Mouse (Mus musculus) midbrain, embryonic 15.5 days (tissue): ENCODE results near the gene Olfr467. TPM values are rescaled to one million over a fixed set of nuclear protein-coding genes. Genes with fewer than 3 reads are reported as not detected.
"Not testable (repeated sequence)": the region's sequence is repeated elsewhere in the genome, so short reads cannot be mapped to it uniquely, and the experiment has no call there.

Source experiments
- ATAC-seq: fragments of 200-750 bp; cut with Nextera tagmentation; replicated peaks from 2 replicates; pipeline ENCODE4 v1.8.0; 2017; ENCODE audit warnings: moderate TSS enrichment
- H3K27ac ChIP-seq: fragments of 300-500 bp; sonication (generic); 2 replicates; pipeline ENCODE4 v1.5.1; 2015; ENCODE audit warnings: mild to moderate bottlenecking, inconsistent platforms
- H3K27me3 ChIP-seq: fragments of 300-500 bp; sonication (generic); replicated peaks from 2 replicates; pipeline ENCODE4 v1.6.1; 2015; ENCODE audit warnings: inconsistent platforms
- H3K36me3 ChIP-seq: fragments of 300-500 bp; sonication (generic); replicated peaks from 2 replicates; pipeline ENCODE4 v1.6.1; 2015; ENCODE audit warnings: inconsistent platforms
- H3K4me1 ChIP-seq: fragments of 300-500 bp; sonication (generic); 2 replicates; pipeline ENCODE4 v1.6.1; 2015; ENCODE audit warnings: inconsistent platforms
- H3K4me2 ChIP-seq: fragments of 300-500 bp; sonication (generic); 2 replicates; pipeline ENCODE4 v1.6.1; 2015; ENCODE audit warnings: inconsistent platforms, mild to moderate bottlenecking, moderate library complexity
- H3K4me3 ChIP-seq: fragments of 300-500 bp; sonication (generic); 2 replicates; pipeline ENCODE4 v1.5.1; 2015; ENCODE audit warnings: mild to moderate bottlenecking, inconsistent platforms
- H3K9ac ChIP-seq: fragments of 300-500 bp; sonication (generic); 2 replicates; pipeline ENCODE4 v1.6.1; 2015; ENCODE audit warnings: mild to moderate bottlenecking, inconsistent platforms
- H3K9me3 ChIP-seq: fragments of 300-500 bp; sonication (generic); 2 replicates; pipeline ENCODE4 v1.6.1; 2016; ENCODE audit warnings: inconsistent platforms
- WGBS: fragments of 180-500 bp; shearing (Covaris S2); methylation state at CpG from one replicate; pipeline ENCODE4 v1.1.7; 2015; ENCODE audit warnings: mixed read lengths; 5-methylcytosine and 5-hydroxymethylcytosine counted together
- polyA plus RNA-seq: library from polyadenylated mRNA; unstranded; fragments of >200 nt; fragmentation: Nextera tagmentation; extraction: Ambion mirVana; gene quantifications from 2 replicates; pipeline ENCODE4 v1.2.1, GENCODE M21; 2015

The Olfr467 gene
- polyA plus RNA-seq, result not detected in 2 replicates

- H3K9me3 ChIP-seq, result no peaks in the 10 kb centered on the region
Measured at GRCm38 (mm10) chr7:107811963-107812362, at the start of gene Olfr467. Olfr467 (plus strand) TSS chr7:107812263.

GRCm38 (mm10) chr7:107770812-107771211 lies 41.3 kb upstream of the Olfr467 start:
- no peak overlapping the region for H3K27ac ChIP-seq
- H3K4me3 ChIP-seq, result no peak overlapping the region
- ATAC-seq, result no peak
- 51% methylated on average over 6 of the region's 6 CpGs for WGBS
- no peaks in the 10 kb centered on the region for H3K4me1 ChIP-seq
- H3K9ac ChIP-seq, result no peak overlapping the region
- H3K36me3 ChIP-seq, result no peaks in the 10 kb centered on the region
- no peaks in the 10 kb centered on the region for H3K27me3 ChIP-seq
- no peaks in the 10 kb centered on the region for H3K9me3 ChIP-seq
- no peak overlapping the region for H3K4me2 ChIP-seq

More at GRCm38 (mm10) chr7:107811963-107812362, at the start of gene Olfr467:
- no peak within 1 kb of the TSS for H3K9ac ChIP-seq
- H3K4me1 ChIP-seq, result no peaks in the 10 kb centered on the region
- no peak within 1 kb of the TSS for H3K27ac ChIP-seq
- H3K4me2 ChIP-seq, result no peak within 1 kb of the TSS
- no peaks in the 10 kb centered on the region for H3K36me3 ChIP-seq
- H3K27me3 ChIP-seq, result no peaks in the 10 kb centered on the region
- ATAC-seq, result no peak
- H3K4me3 ChIP-seq, result no peak within 1 kb of the TSS

GRCm38 (mm10) chr7:107778216-107778615 lies 33.8 kb upstream of the Olfr467 start:
- Histone ChIP-seq H3K27ac (no peak overlapping the region), H3K27me3 (no peaks in the 10 kb centered on the region), H3K9me3 (no peaks in the 10 kb centered on the region), H3K36me3 (no peaks in the 10 kb centered on the region), H3K9ac (no peak overlapping the region), H3K4me1 (no peaks in the 10 kb centered on the region), H3K4me2 (no peak overlapping the region), H3K4me3 (no peak overlapping the region)
- no peak for ATAC-seq
- 86% methylated on average over 1 of the region's 1 CpGs for WGBS

- peak; percentile 54; the same call in 1 of the 2 replicates for ATAC-seq
- H3K4me3 ChIP-seq, result no peak overlapping the region
- H3K9me3 ChIP-seq, result no peaks in the 10 kb centered on the region
- H3K36me3 ChIP-seq, result no peaks in the 10 kb centered on the region
- no peak overlapping the region for H3K9ac ChIP-seq
- H3K4me1 ChIP-seq, result no peaks in the 10 kb centered on the region
- H3K4me2 ChIP-seq, result no peak overlapping the region
- H3K27me3 ChIP-seq, result no peaks in the 10 kb centered on the region
- H3K27ac ChIP-seq, result no peak overlapping the region
- 42% methylated on average over 4 of the region's 4 CpGs for WGBS
Measured at GRCm38 (mm10) chr7:107779611-107780010, 32.5 kb upstream of the Olfr467 start.

DNA sequence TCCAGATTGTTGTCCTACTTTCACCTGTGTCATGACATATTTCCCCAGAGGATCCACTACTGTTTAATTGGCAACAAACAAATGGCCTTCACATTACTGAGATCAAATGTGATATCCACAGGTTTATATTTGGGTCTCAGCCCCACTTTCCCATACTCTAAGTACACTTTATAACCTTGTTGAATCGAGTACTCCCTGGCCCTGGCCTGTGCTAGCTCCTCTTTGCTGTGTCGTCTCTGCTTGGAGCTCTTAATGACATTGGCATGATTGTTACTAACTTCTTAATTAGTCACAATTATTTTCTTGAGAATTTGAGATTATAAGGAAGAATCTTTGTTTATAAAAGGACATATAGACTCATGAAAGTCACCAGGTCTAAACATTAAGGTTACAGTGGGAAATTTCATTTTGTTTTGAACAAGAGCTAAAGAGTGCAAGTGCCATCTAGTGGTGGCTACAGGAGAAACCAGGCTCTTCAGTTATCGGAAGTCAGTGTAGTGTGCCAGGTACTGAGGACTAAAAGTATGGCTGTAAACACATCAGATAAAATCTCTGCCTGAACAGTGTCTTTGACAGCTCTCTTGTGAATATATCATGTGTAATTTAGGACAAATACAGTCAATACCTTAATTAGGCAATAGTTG lies 24.0 kb upstream of the Olfr467 start:
- H3K27ac ChIP-seq, result no peak overlapping the region
- no peaks in the 10 kb centered on the region for H3K36me3 ChIP-seq
- no peak overlapping the region for H3K9ac ChIP-seq
- H3K4me2 ChIP-seq, result no peak overlapping the region
- 65% methylated on average over 3 of the region's 3 CpGs for WGBS
- no peaks in the 10 kb centered on the region for H3K4me1 ChIP-seq
- no peaks in the 10 kb centered on the region for H3K27me3 ChIP-seq
- H3K4me3 ChIP-seq, result no peak overlapping the region
- no peaks in the 10 kb centered on the region for H3K9me3 ChIP-seq
- ATAC-seq, result peak; percentile 76

DNA sequence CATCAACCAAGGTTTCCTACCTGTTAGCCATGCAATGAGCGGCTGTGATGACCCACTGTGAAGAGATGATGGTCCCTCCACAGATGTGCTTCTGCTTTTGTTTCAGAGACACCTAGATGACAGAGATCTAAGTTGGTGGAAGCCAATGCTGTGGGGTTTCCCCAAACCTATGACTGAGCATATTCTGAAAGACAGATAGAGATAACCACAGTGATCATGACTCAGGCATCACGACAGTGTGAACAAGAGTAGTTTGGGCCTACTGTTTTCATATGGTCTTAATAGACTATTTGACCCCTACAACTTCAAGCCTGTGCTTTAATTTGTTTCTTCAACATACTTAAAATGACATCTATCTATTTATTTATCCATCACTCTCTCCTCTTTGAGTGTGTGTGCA lies 15.6 kb upstream of the Olfr467 start:
- Histone ChIP-seq H3K4me3 (no peak overlapping the region), H3K9ac (no peak overlapping the region), H3K4me1 (no peaks in the 10 kb centered on the region), H3K27ac (no peak overlapping the region), H3K4me2 (no peak overlapping the region), H3K36me3 (no peaks in the 10 kb centered on the region), H3K27me3 (no peaks in the 10 kb centered on the region), H3K9me3 (no peaks in the 10 kb centered on the region)
- 85% methylated on average over 2 of the region's 2 CpGs for WGBS
- ATAC-seq, result no peak

DNA sequence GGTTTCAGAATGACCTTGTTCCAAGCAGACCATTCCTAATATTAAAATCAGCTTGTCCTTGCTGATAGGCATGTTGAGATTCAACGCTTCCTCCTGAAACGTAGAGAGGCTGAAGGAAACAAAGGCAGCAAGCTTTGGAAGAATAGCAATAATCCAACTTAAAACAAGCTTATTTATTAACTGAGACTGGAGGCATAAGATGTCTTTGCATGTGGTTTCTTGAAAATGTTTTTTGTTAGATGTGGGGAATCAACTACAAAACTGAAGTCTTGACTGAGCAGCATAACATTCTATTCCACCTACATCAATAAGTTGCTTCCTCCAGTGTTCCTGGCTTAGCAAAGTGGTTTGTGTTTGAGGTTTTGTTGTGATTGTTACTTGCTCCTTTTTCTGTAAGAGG lies 11.0 kb upstream of the Olfr467 start, which contains the start of gene Ovch2:
Gene Ovch2 (minus strand): TSS at position 101 of the 400 bp plus-strand sequence.
- 93% methylated on average over 2 of the region's 2 CpGs for WGBS

GRCm38 (mm10) chr7:107802138-107802537 lies 9.9 kb upstream of the Olfr467 start:
- Histone ChIP-seq H3K9me3 (no peaks in the 10 kb centered on the region), H3K27ac (no peak overlapping the region), H3K4me1 (no peaks in the 10 kb centered on the region), H3K27me3 (no peaks in the 10 kb centered on the region), H3K4me2 (no peak overlapping the region), H3K9ac (no peak overlapping the region), H3K36me3 (no peaks in the 10 kb centered on the region), H3K4me3 (no peak overlapping the region)
- ATAC-seq, result no peak
- WGBS, result 82% methylated on average over 3 of the region's 3 CpGs

More for the DNA sequence above, 11.0 kb upstream of the Olfr467 start, which contains the start of gene Ovch2:
- no peaks in the 10 kb centered on the region for H3K36me3 ChIP-seq
- H3K9me3 ChIP-seq, result no peaks in the 10 kb centered on the region
- no peaks in the 10 kb centered on the region for H3K4me1 ChIP-seq
- no peak within 1 kb of the TSS for H3K4me3 ChIP-seq
- H3K4me2 ChIP-seq, result no peak within 1 kb of the TSS
- H3K9ac ChIP-seq, result no peak within 1 kb of the TSS
- H3K27ac ChIP-seq, result no peak within 1 kb of the TSS
- ATAC-seq, result no peak
- no peaks in the 10 kb centered on the region for H3K27me3 ChIP-seq

DNA sequence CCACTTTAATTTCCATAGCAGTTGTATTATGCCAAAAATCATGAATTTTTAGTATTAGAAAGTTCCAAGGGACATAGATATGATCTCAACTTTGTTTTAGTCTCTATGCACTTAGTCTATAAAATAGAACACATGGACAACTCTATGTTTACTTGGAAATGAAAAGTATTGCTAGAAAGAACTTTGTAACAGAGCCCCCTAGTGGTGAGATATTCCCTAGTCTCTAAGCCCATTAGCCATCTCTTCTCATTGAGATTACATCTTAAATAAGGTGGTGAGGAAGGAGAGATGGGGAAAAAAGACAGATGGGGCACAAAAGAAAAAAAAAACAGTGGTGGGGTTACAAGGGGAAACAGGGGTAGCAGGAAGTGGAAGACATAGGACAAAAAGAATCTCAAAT lies 7.4 kb downstream of the Olfr467 start:
- Histone ChIP-seq H3K9me3 (no peaks in the 10 kb centered on the region), H3K4me2 (no peak overlapping the region), H3K27ac (no peak overlapping the region), H3K27me3 (no peaks in the 10 kb centered on the region), H3K9ac (no peak overlapping the region), H3K36me3 (no peaks in the 10 kb centered on the region), H3K4me1 (no peaks in the 10 kb centered on the region), H3K4me3 (no peak overlapping the region)
- ATAC-seq, result no peak

GRCm38 (mm10) chr7:107823867-107824266 lies 11.8 kb downstream of the Olfr467 start:
- ATAC-seq, H3K36me3 ChIP-seq, H3K9ac ChIP-seq, H3K4me3 ChIP-seq, H3K4me2 ChIP-seq, H3K4me1 ChIP-seq, H3K27ac ChIP-seq, H3K9me3 ChIP-seq, H3K27me3 ChIP-seq: not testable (repeated sequence)
- WGBS, result 75% methylated on average over 2 of the region's 2 CpGs

GRCm38 (mm10) chr7:107825441-107825840 lies 13.4 kb downstream of the Olfr467 start, which contains the start of gene Olfr469:
Olfr469 (minus strand) TSS chr7:107825541.
- H3K9ac ChIP-seq, H3K27me3 ChIP-seq, H3K36me3 ChIP-seq, H3K4me1 ChIP-seq, H3K9me3 ChIP-seq, H3K27ac ChIP-seq, H3K4me3 ChIP-seq, H3K4me2 ChIP-seq, ATAC-seq: not testable (repeated sequence)

- Histone ChIP-seq H3K9ac (no peak overlapping the region), H3K9me3 (no peaks in the 10 kb centered on the region), H3K4me1 (no peaks in the 10 kb centered on the region), H3K4me3 (no peak overlapping the region), H3K27ac (no peak overlapping the region), H3K4me2 (no peak overlapping the region), H3K27me3 (no peaks in the 10 kb centered on the region), H3K36me3 (no peaks in the 10 kb centered on the region)
- no peak for ATAC-seq
- 88% methylated on average over 1 of the region's 1 CpGs for WGBS
Measured at GRCm38 (mm10) chr7:107841719-107842118, 29.7 kb downstream of the Olfr467 start.

DNA sequence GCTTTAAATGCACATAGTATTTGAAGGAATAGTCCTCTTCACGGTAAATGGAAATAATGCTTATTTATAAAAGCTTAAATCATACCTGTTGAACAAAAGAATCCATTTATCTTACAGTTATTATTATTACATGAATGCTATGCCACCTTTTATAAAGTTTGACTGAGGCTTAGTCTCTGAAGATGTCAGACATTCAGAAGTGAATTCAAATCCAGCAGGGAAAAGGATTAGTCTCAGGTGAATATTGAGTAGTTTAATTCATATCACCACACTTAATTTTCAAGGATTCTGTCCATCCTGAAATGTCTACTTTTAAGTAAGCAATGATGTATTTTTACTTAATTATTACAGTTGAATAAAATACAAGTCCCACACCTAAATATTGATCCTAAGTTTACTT lies 35.3 kb downstream of the Olfr467 start, which contains the start of gene Olfr470:
Gene Olfr470 (minus strand): TSS at position 101 of the 400 bp plus-strand sequence.
- H3K4me1 ChIP-seq, H3K9me3 ChIP-seq, H3K4me3 ChIP-seq, H3K9ac ChIP-seq, H3K4me2 ChIP-seq, H3K27me3 ChIP-seq, ATAC-seq, H3K27ac ChIP-seq, H3K36me3 ChIP-seq: not testable (repeated sequence)
- WGBS, result 77% methylated on average over 1 of the region's 1 CpGs
